Mouse (Mus musculus) MN1 (cell line): ENCODE measurements around the gene Fer1l4.
A peak's percentile ranks its signal among the peaks of the same experiment; 100 is the strongest.

Experiments used
- DNase-seq: peaks from one replicate; pipeline ENCODE4 v3.0.0-alpha.2; 2016; ENCODE audit warnings: low spot score

The Fer1l4 gene

GRCm38 (mm10) chr2:156007888-156008532 is 44.7 kb downstream of the Fer1l4 start, which contains the start of the genes 6430550D23Rik and Ergic3:
Gene 6430550D23Rik (minus strand): TSS chr2:156007977.
Gene Ergic3 (plus strand): TSS chr2:156008045.
- DNase-seq = peak; percentile 96

GRCm38 (mm10) chr2:156005393-156005792 is 47.4 kb downstream of the Fer1l4 start:
- DNase-seq = no peak

GRCm38 (mm10) chr2:155991863-155992321 is 60.9 kb downstream of the Fer1l4 start:
- DNase-seq = peak; percentile 83

GRCm38 (mm10) chr2:155991151-155991550 is 61.6 kb downstream of the Fer1l4 start:
- peak; percentile 69 for DNase-seq

- DNase-seq = no peak
Observed at GRCm38 (mm10) chr2:155989085-155989484, 63.7 kb downstream of the Fer1l4 start.

- no peak for DNase-seq
Observed at GRCm38 (mm10) chr2:155987131-155987530, 65.6 kb downstream of the Fer1l4 start.

GRCm38 (mm10) chr2:155985776-155986175 is 67.0 kb downstream of the Fer1l4 start:
- no peak for DNase-seq

- DNase-seq = peak; percentile 33
Observed at GRCm38 (mm10) chr2:155979328-155979991, 73.3 kb downstream of the Fer1l4 start.

GRCm38 (mm10) chr2:155974087-155974731 is 78.5 kb downstream of the Fer1l4 start:
- no peak for DNase-seq

GRCm38 (mm10) chr2:155973348-155973747 is 79.4 kb downstream of the Fer1l4 start:
- no peak for DNase-seq
